Mouse (Mus musculus) cerebellum, adult 2 months (tissue): ENCODE measurements around the gene Dtx1.

ENCODE experiments used
- CTCF ChIP-seq: fragments of 200-500 bp; IDR thresholded peaks from 2 replicates; pipeline ENCODE4 v1.5.1; 2011; ENCODE audit warnings: low read depth, mild to moderate bottlenecking, control low read depth, low read length, moderate library complexity, borderline replicate concordance; ENCODE audit not compliant: insufficient read depth
- POLR2A ChIP-seq: fragments of 200-500 bp; IDR thresholded peaks from 2 replicates; pipeline ENCODE4 v1.6.1; 2011; ENCODE audit warnings: low read length, control low read depth, borderline replicate concordance; ENCODE audit not compliant: insufficient read depth

GRCm38 (mm10) chr5:120700996-120701790 lies 10.5 kb downstream of the Dtx1 start:
- TF ChIP-seq POLR2A (no peak), CTCF (no peak)
